Mouse (Mus musculus) neural tube, embryonic 14.5 days (tissue): ENCODE measurements around the gene Pigt. TPM values are rescaled to one million over a fixed set of nuclear protein-coding genes. Genes with fewer than 3 reads are reported as not detected.

Experiments used
- ATAC-seq: fragments of 200-750 bp; cut with Nextera tagmentation; 2 replicates; pipeline ENCODE4 v1.8.0; 2017; ENCODE audit warnings: low read depth, mild to moderate bottlenecking, moderate TSS enrichment, moderate library complexity
- H3K27ac ChIP-seq: fragments of 300-500 bp; sonication (generic); 2 replicates; pipeline ENCODE4 v1.5.1; 2014; ENCODE audit warnings: low read depth, mild to moderate bottlenecking, control low read depth, low read length, moderate library complexity, mixed read lengths
- H3K27me3 ChIP-seq: fragments of 300-500 bp; sonication (generic); 2 replicates; pipeline ENCODE4 v1.6.1; 2014; ENCODE audit warnings: low read length; ENCODE audit not compliant: control insufficient read depth, insufficient read depth
- H3K36me3 ChIP-seq: fragments of 300-500 bp; sonication (generic); 2 replicates; pipeline ENCODE4 v1.6.1; 2014; ENCODE audit warnings: low read length, mixed read lengths; ENCODE audit not compliant: control insufficient read depth, insufficient read depth
- H3K4me1 ChIP-seq: fragments of 300-500 bp; sonication (generic); 2 replicates; pipeline ENCODE4 v1.6.1; 2014; ENCODE audit warnings: low read length; ENCODE audit not compliant: control insufficient read depth, insufficient read depth
- H3K4me2 ChIP-seq: fragments of 300-500 bp; sonication (generic); 2 replicates; pipeline ENCODE4 v1.6.1; 2014; ENCODE audit warnings: mild to moderate bottlenecking, low read depth, low read length, control low read depth
- H3K4me3 ChIP-seq: fragments of 300-500 bp; sonication (generic); 2 replicates; pipeline ENCODE4 v1.5.1; 2014; ENCODE audit warnings: low read depth, low read length, control low read depth, mixed read lengths
- H3K9ac ChIP-seq: fragments of 300-500 bp; sonication (generic); replicated peaks from 2 replicates; pipeline ENCODE4 v1.6.1; 2014; ENCODE audit warnings: low read depth, mild to moderate bottlenecking, control low read depth, low read length, mixed read lengths
- H3K9me3 ChIP-seq: fragments of 300-500 bp; sonication (generic); 2 replicates; pipeline ENCODE4 v1.6.1; 2016; ENCODE audit warnings: low read length; ENCODE audit not compliant: control insufficient read depth
- WGBS: fragments of 180-500 bp; shearing (Covaris S2); extraction: QIAGEN DNeasy Blood & Tissue Kit; methylation state at CpG from one replicate; pipeline ENCODE4 v1.1.7; 2014; 5-methylcytosine and 5-hydroxymethylcytosine counted together
- polyA plus RNA-seq: library from polyadenylated mRNA; unstranded; fragments of >200 nt; fragmentation: Nextera tagmentation; extraction: Ambion mirVana; gene quantifications from 2 replicates; pipeline ENCODE4 v1.2.1, GENCODE M21; 2014

Pigt gene
- polyA plus RNA-seq, 1 experiment from 2014 or later, result 118 TPM

GRCm38 (mm10) chr2:164473624-164474023 is 23.7 kb upstream of the Pigt start, which contains the start of gene Trp53tg5:
Gene Trp53tg5, minus strand, starts transcription at chr2:164473724.
- peaks cover 16% of the 10 kb centered on the region; the same call in 1 of the 2 replicates for H3K36me3 ChIP-seq
- no peaks in the 10 kb centered on the region for H3K9me3 ChIP-seq
- H3K9ac ChIP-seq, result no peak within 1 kb of the TSS
- no peak within 1 kb of the TSS for H3K4me3 ChIP-seq
- H3K27me3 ChIP-seq, result no peaks in the 10 kb centered on the region
- no peaks in the 10 kb centered on the region for H3K4me1 ChIP-seq
- WGBS, result 82% methylated on average over 6 of the region's 6 CpGs
- ATAC-seq, result no peak
- no peak within 1 kb of the TSS for H3K27ac ChIP-seq
- no peak within 1 kb of the TSS for H3K4me2 ChIP-seq

GRCm38 (mm10) chr2:164485681-164486257 is 11.6 kb upstream of the Pigt start, which contains the start of gene Dbndd2:
Gene Dbndd2, plus strand, starts transcription at chr2:164486106.
- peak; percentile 35 for ATAC-seq
- 0 out of 2 replicates have a peak, but pooled peaks cover 3% of the 10 kb centered on the region for H3K4me1 ChIP-seq
- H3K4me3 ChIP-seq, result peak within 1 kb of the TSS; percentile 63
- H3K36me3 ChIP-seq, result 0 out of 2 replicates have a peak, but pooled peaks cover 7% of the 10 kb centered on the region
- WGBS, result under 1% methylated on average over 26 of the region's 26 CpGs
- peak within 1 kb of the TSS; percentile 99 for H3K4me2 ChIP-seq
- no peaks in the 10 kb centered on the region for H3K9me3 ChIP-seq
- H3K9ac ChIP-seq, result peak within 1 kb of the TSS; percentile 64
- H3K27me3 ChIP-seq, result 0 out of 2 replicates have a peak, but pooled peaks cover 3% of the 10 kb centered on the region
- no peak within 1 kb of the TSS; the same call in 1 of the 2 replicates for H3K27ac ChIP-seq

GRCm38 (mm10) chr2:164486258-164487114 is 10.8 kb upstream of the Pigt start:
- Histone ChIP-seq H3K36me3 (0 out of 2 replicates have a peak, but pooled peaks cover 10% of the 10 kb centered on the region), H3K4me1 (0 out of 2 replicates have a peak, but pooled peaks cover 3% of the 10 kb centered on the region), H3K4me2 (peak overlapping the region; percentile 99), H3K27ac (no peak overlapping the region; the same call in 1 of the 2 replicates), H3K9ac (peak overlapping the region; percentile 64), H3K4me3 (peak overlapping the region; percentile 63), H3K9me3 (no peaks in the 10 kb centered on the region), H3K27me3 (0 out of 2 replicates have a peak, but pooled peaks cover 3% of the 10 kb centered on the region)
- under 1% methylated on average over 79 of the region's 90 CpGs for WGBS
- ATAC-seq, result peak; percentile 68

- H3K36me3 ChIP-seq, result 0 out of 2 replicates have a peak, but pooled peaks cover 10% of the 10 kb centered on the region
- no peaks in the 10 kb centered on the region for H3K9me3 ChIP-seq
- peak overlapping the region; percentile 63 for H3K4me3 ChIP-seq
- H3K4me2 ChIP-seq, result peak overlapping the region; percentile 99
- no peak; the same call in 1 of the 2 replicates for ATAC-seq
- peak overlapping the region; percentile 64 for H3K9ac ChIP-seq
- no peak overlapping the region; the same call in 1 of the 2 replicates for H3K27ac ChIP-seq
- 0 out of 2 replicates have a peak, but pooled peaks cover 3% of the 10 kb centered on the region for H3K4me1 ChIP-seq
- 0 out of 2 replicates have a peak, but pooled peaks cover 3% of the 10 kb centered on the region for H3K27me3 ChIP-seq
- WGBS, result 12% methylated on average over 11 of the region's 11 CpGs
Observed at GRCm38 (mm10) chr2:164487115-164487527, 10.2 kb upstream of the Pigt start.

- Histone ChIP-seq H3K27me3 (0 out of 2 replicates have a peak, but pooled peaks cover 3% of the 10 kb centered on the region), H3K4me2 (0 out of 2 replicates have a peak overlapping the region, but pooled peaks have one; percentile 6), H3K36me3 (0 out of 2 replicates have a peak, but pooled peaks cover 10% of the 10 kb centered on the region), H3K4me1 (0 out of 2 replicates have a peak, but pooled peaks cover 3% of the 10 kb centered on the region), H3K27ac (no peak overlapping the region), H3K9me3 (no peaks in the 10 kb centered on the region), H3K4me3 (no peak overlapping the region), H3K9ac (no peak overlapping the region)
- WGBS, result 53% methylated on average over 9 of the region's 9 CpGs
- ATAC-seq, result no peak
Observed at GRCm38 (mm10) chr2:164487812-164488211, 9.5 kb upstream of the Pigt start.

GRCm38 (mm10) chr2:164494126-164494525 is 3.2 kb upstream of the Pigt start:
- Histone ChIP-seq H3K9me3 (no peaks in the 10 kb centered on the region), H3K9ac (no peak overlapping the region), H3K27ac (no peak overlapping the region), H3K27me3 (no peaks in the 10 kb centered on the region), H3K4me1 (peaks cover 11% of the 10 kb centered on the region), H3K36me3 (0 out of 2 replicates have a peak, but pooled peaks cover 10% of the 10 kb centered on the region), H3K4me2 (no peak overlapping the region), H3K4me3 (no peak overlapping the region)
- ATAC-seq, result no peak
- 53% methylated on average over 2 of the region's 2 CpGs for WGBS

- Histone ChIP-seq H3K4me3 (no peak overlapping the region), H3K9me3 (no peaks in the 10 kb centered on the region), H3K27me3 (no peaks in the 10 kb centered on the region), H3K4me1 (peaks cover 11% of the 10 kb centered on the region), H3K36me3 (no peaks in the 10 kb centered on the region), H3K9ac (no peak overlapping the region), H3K27ac (no peak overlapping the region), H3K4me2 (0 out of 2 replicates have a peak overlapping the region, but pooled peaks have one; percentile 87)
- 64% methylated on average over 1 of the region's 1 CpGs for WGBS
- ATAC-seq, result no peak
Observed at GRCm38 (mm10) chr2:164496331-164496730, 989 bp upstream of the Pigt start.

- Histone ChIP-seq H3K36me3 (no peaks in the 10 kb centered on the region; the same call in none of the 2 replicates), H3K27me3 (no peaks in the 10 kb centered on the region), H3K9ac (peak overlapping the region; percentile 67), H3K9me3 (no peaks in the 10 kb centered on the region), H3K4me1 (peaks cover 11% of the 10 kb centered on the region), H3K4me2 (peak overlapping the region; percentile 87), H3K4me3 (peak overlapping the region; percentile 82), H3K27ac (no peak overlapping the region)
- peak; percentile 54; the same call in 1 of the 2 replicates for ATAC-seq
- WGBS, result 5% methylated on average over 21 of the region's 21 CpGs
Observed at GRCm38 (mm10) chr2:164497691-164498268, 460 bp downstream of the Pigt start.
